Mouse (Mus musculus) ES-E14 (cell line): ENCODE data around the gene Poln. TPM values are rescaled to one million over a fixed set of nuclear protein-coding genes. Genes with fewer than 3 reads are reported as not detected.

ENCODE experiments used
- DNase-seq: peaks from one replicate; pipeline ENCODE4 v3.0.0-alpha.2; 2013; ENCODE audit warnings: low read depth, low spot score
- H3K27ac ChIP-seq: 2 replicates; pipeline ENCODE4 v1.5.1; 2012; ENCODE audit warnings: low read depth, mild to moderate bottlenecking, low read length, moderate library complexity, mixed read lengths; ENCODE audit not compliant: poor library complexity, insufficient read depth, severe bottlenecking
- H3K36me3 ChIP-seq: 2 replicates; pipeline ENCODE4 v1.6.1; 2012; ENCODE audit warnings: mild to moderate bottlenecking, low read length, moderate library complexity, mixed read lengths; ENCODE audit not compliant: control insufficient read depth, poor library complexity, insufficient read depth, severe bottlenecking
- H3K4me1 ChIP-seq, 2 experiments: fragments of 150-350 bp in 1 of 2; sonication (generic) in 1 of 2; 2 replicates each; pipeline ENCODE4 v1.6.1; 2012; ENCODE audit warnings: low read length in 2 of 2, mild to moderate bottlenecking in 1 of 2, mixed read lengths in 1 of 2; ENCODE audit not compliant: control insufficient read depth in 2 of 2, insufficient read depth in 2 of 2, poor library complexity in 1 of 2
- H3K4me3 ChIP-seq, 2 experiments: fragments of 150-350 bp in 1 of 2; sonication (generic) in 1 of 2; 2 replicates each; pipeline ENCODE4 v1.5.1; 2012; ENCODE audit warnings: low read length in 2 of 2, low read depth in 1 of 2, mild to moderate bottlenecking in 1 of 2, mixed read lengths in 1 of 2; ENCODE audit not compliant: insufficient read depth in 1 of 2, poor library complexity in 1 of 2, severe bottlenecking in 1 of 2
- H3K9ac ChIP-seq: 2 replicates; pipeline ENCODE4 v1.6.1; 2012; ENCODE audit warnings: low read depth, mild to moderate bottlenecking, low read length, mixed read lengths; ENCODE audit not compliant: poor library complexity, insufficient read depth, severe bottlenecking
- H3K9me3 ChIP-seq: fragments of 150-350 bp; sonication (generic); 2 replicates; pipeline ENCODE4 v1.6.1; 2012; ENCODE audit warnings: low read depth, mild to moderate bottlenecking, low read length; ENCODE audit not compliant: control insufficient read depth, insufficient read depth
- CHD2 ChIP-seq: IDR thresholded peaks from 2 replicates; pipeline ENCODE4 v1.6.1; 2014; ENCODE audit warnings: mild to moderate bottlenecking, low read depth, low read length, inconsistent platforms
- HCFC1 ChIP-seq: IDR thresholded peaks from 2 replicates; pipeline ENCODE4 v1.6.1; 2012; ENCODE audit warnings: low read length, inconsistent platforms, borderline replicate concordance; ENCODE audit not compliant: insufficient read depth
- MAFK ChIP-seq: IDR thresholded peaks from 2 replicates; pipeline ENCODE4 v1.6.1; 2014; ENCODE audit warnings: mild to moderate bottlenecking, low read depth, low read length, inconsistent platforms; ENCODE audit not compliant: insufficient read depth
- ZC3H11A ChIP-seq: IDR thresholded peaks from 2 replicates; pipeline ENCODE4 v1.6.1; 2012; ENCODE audit warnings: low read depth, mild to moderate bottlenecking, inconsistent platforms, low read length, borderline replicate concordance
- ZNF384 ChIP-seq: IDR thresholded peaks from 2 replicates; pipeline ENCODE4 v1.6.1; 2012; ENCODE audit warnings: low read depth, low read length, inconsistent platforms
- in situ Hi-C, 2 experiments: fragments of 600-800 bp; cut with MboI; formaldehyde crosslinking; loops; one replicate each; pipeline ENCODE4 v1.15.1; 2025; ENCODE audit warnings: low sequenced_read_pairs in 2 of 2, inconsistent platforms in 1 of 2; ENCODE audit not compliant: unreplicated experiment in 2 of 2
- total RNA-seq: library from RNA; depleted of rRNA; stranded (reverse); fragments of 300-350 nt; gene quantifications from 2 replicates; pipeline ENCODE4 v1.2.3, GENCODE M21; 2012

Gene Poln
- total RNA-seq, 1 experiment: 0.18 TPM

DNA sequence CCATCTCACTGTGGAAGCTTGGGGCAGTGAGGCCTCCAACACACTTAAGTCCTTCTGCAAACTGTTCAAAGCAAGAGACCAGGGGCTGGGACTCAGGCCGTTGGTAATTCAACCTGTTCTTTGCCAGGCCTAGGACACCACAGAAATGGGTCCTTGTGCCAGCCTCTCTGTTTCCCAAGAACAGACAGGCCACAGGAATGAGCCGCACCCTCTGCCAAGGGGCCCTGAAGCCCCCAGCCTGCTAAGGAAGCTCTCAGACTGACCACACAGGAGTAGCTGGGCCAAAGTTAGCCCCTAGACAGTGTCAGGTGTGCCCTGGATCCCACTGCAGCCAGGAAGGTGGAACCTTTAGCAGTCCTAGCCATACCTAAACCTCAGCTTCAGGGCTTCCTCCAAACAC is 17.1 kb upstream of the Poln start:
- in situ Hi-C loops: no loop called here
- Histone ChIP-seq H3K4me3 (peak overlapping the region; percentile 69 to 82), H3K4me1 (peaks cover 0 to 3% of the 10 kb centered on the region in 2 experiments; a peak in 1 of 4 replicates), H3K9ac (0 out of 2 replicates have a peak overlapping the region, but pooled peaks have one; percentile 6), H3K27ac (no peak overlapping the region), H3K9me3 (no peaks in the 10 kb centered on the region), H3K36me3 (no peaks in the 10 kb centered on the region)
- no peak for TF ChIP-seq ZC3H11A
- TF ChIP-seq ZNF384: no peak
- TF ChIP-seq HCFC1: no peak
- no peak for TF ChIP-seq MAFK
- TF ChIP-seq CHD2: no peak
- DNase-seq: no peak

DNA sequence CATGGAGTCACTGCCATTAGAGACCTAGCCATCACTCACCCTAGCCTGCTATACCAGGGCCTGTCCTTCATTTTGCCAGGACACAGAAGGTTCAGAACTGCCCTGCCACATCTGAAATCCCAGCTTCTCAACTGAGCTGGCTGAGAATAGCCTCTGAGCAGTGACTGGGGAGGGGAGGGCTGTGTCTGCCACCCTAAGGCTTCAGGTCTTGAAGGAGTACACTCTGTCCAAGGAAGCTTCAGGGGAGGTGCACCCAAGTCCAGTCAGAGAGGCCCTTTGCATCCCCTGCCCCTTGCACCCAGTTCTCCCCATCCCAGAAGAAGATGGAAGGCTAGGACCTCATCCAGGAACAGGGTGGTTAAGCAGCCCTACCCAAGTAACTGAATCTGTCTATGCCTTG is 16.5 kb upstream of the Poln start:
- Histone ChIP-seq H3K4me3 (no peak overlapping the region), H3K36me3 (no peaks in the 10 kb centered on the region), H3K9me3 (no peaks in the 10 kb centered on the region), H3K27ac (no peak overlapping the region), H3K9ac (no peak overlapping the region), H3K4me1 (peaks cover 0 to 3% of the 10 kb centered on the region in 2 experiments; a peak in 1 of 4 replicates)
- in situ Hi-C loops: no loop called here
- TF ChIP-seq HCFC1 (no peak), ZNF384 (no peak), ZC3H11A (no peak), MAFK (no peak), CHD2 (no peak)
- no peak for DNase-seq

DNA sequence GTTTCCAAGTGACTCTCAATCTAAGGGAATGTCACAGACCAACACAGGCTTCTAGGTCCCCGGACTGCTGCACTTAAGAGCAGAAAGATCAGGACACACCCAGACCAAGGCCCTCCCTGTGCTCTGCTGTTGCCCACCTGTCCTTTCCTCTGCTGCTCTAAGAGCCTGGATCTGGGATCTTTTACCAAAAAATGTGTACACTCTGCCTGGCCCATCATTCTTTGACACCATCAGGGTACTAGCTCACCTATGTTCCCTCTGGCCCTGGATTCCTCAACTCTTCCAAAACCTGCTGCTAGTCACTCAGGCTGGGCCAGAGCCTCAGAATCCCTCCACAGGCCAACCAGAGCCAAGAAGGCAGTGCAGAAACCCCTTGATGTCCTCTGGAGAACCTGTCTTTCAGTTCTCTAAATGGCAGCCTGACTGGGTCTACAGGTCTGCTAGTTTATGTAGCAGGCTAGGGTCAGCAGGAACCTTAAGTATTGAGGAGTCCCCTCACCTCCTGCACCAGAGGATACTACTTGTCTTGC is 15.9 kb upstream of the Poln start:
- in situ Hi-C loops: no loop called here
- Histone ChIP-seq H3K9me3 (no peaks in the 10 kb centered on the region), H3K36me3 (no peaks in the 10 kb centered on the region), H3K4me3 (no peak overlapping the region), H3K9ac (no peak overlapping the region), H3K4me1 (peaks cover 0 to 3% of the 10 kb centered on the region in 2 experiments; a peak in 1 of 4 replicates), H3K27ac (no peak overlapping the region)
- DNase-seq: no peak
- no peak for TF ChIP-seq ZC3H11A
- no peak for TF ChIP-seq CHD2
- TF ChIP-seq ZNF384: no peak
- TF ChIP-seq MAFK: no peak
- TF ChIP-seq HCFC1: no peak

DNA sequence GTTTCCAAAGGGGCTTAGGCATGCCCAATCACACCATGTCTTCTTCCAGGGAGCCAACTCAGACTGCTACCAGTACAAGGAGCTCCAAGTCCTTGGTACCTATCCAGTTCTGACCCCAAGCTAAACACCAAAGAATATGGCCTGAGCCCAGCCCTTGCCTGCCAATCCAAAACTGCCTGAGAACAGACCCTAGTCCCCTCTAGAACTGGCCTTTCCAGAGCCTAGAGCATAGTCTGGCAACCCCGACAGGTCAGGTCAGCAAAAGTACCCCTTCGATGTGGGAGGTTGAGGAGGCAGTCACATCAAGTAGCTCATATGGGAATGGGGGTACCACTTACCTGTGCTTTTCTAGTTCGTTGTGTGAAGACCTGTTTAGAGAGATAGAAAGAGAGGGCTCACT is 14.7 kb upstream of the Poln start:
- no peak for DNase-seq
- Histone ChIP-seq H3K27ac (no peak overlapping the region), H3K9ac (no peak overlapping the region), H3K36me3 (no peaks in the 10 kb centered on the region), H3K4me1 (peaks cover 0 to 3% of the 10 kb centered on the region in 2 experiments; a peak in 1 of 4 replicates), H3K9me3 (no peaks in the 10 kb centered on the region), H3K4me3 (no peak overlapping the region)
- in situ Hi-C loops: no loop called here
- TF ChIP-seq ZC3H11A (no peak), CHD2 (no peak), HCFC1 (no peak), MAFK (no peak), ZNF384 (no peak)
